Mouse (Mus musculus) cerebellum, adult 18-20 months (tissue): ENCODE data around the gene Ndufs8.

ENCODE experiments used
- DNase-seq, 2 experiments: peaks; one replicate each; pipeline ENCODE4 v3.0.0; 2021

The Ndufs8 gene

GRCm38 (mm10) chr19:3903648-3904362 is 8.8 kb downstream of the Ndufs8 start:
- no peak for DNase-seq

DNA sequence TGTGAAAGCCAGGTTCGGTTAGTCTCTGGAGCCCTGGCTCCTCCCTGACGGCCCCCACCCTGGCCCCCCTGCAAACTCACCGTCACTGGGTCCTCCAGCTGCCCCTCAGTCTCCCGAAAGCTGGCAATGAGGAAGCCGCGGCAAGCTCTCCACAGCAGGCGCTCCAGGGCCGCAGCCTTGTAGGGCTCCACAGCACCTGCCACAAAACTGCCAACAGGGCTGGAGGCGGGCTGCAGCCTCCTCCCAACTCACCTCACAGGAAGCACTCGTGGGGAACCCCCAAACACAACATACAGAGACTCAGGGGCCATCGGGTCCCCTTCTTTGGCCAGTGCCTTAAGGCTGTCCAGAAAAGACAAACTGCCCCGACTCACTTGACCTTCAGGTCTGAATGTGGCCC is 9.6 kb downstream of the Ndufs8 start:
- no peak for DNase-seq

DNA sequence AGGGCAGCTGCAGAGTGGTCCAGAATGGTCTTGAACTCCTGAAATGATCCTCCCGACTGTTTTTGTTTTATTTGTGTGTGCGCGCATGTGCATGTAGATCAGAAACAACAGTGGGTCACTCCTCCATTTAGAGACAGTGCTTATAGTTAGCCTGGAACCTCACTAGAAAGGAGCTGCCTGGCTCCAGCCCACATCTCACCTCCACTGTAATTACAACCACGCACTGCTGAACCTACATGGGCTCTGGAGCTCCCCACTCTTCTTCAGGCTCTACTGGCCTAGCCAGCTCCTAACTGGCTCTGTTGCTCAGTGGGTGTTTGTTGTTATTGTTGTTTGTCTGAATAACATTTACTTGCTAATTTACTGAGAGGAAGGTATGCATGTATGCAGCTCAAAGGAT is 13.0 kb downstream of the Ndufs8 start:
- no peak for DNase-seq

GRCm38 (mm10) chr19:3898952-3899351 is 13.6 kb downstream of the Ndufs8 start:
- DNase-seq, result no peak

GRCm38 (mm10) chr19:3897557-3897956 is 15.0 kb downstream of the Ndufs8 start:
- no peak for DNase-seq

- DNase-seq, result no peak
These were observed 16.4 kb downstream of the Ndufs8 start for GRCm38 (mm10) chr19:3896208-3896607.

- no peak for DNase-seq
These were observed 17.4 kb downstream of the Ndufs8 start for GRCm38 (mm10) chr19:3895171-3895631.

DNA sequence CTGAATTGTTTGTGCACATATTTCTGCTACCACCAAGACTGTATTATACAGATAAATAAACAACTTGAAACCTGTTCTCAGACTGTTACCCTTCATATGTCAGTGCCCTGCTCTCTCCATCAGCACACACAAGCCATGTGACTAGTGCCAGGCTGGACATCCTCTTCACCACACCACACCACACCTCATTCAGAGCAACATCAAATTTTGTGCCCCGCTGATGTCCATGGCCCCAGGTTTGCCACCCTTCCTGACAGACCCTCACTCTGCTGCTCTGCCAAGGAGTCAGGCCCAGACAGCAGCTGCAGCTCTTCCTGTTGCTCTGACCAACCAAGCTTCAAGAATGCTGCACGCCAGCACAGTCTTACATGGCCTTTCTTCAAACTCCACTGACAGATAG is 18.3 kb downstream of the Ndufs8 start:
- DNase-seq, result no peak

- no peak for DNase-seq
These were observed 18.9 kb downstream of the Ndufs8 start for GRCm38 (mm10) chr19:3893545-3894116.

- DNase-seq, result no peak
These were observed 22.4 kb downstream of the Ndufs8 start for GRCm38 (mm10) chr19:3890181-3890580.

DNA sequence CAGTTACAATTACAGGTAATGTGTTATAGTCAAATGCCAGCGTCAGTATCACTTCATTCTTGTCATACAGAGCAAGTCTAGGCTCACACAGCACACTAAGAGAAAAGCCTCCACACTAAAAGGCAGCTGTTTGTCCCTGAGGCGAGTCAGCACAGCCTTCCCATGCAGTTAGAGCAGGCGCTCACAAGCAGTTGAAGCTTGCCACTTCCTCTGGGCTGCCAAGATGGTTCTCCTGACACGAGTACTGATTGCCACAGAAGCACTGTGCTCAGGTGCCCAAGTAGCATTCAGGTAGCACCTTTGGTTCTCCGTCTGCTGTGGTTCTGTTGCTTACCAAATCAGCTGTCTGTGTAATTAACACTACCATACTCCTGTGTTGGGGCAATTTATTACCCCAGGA is 23.5 kb downstream of the Ndufs8 start:
- no peak for DNase-seq

DNA sequence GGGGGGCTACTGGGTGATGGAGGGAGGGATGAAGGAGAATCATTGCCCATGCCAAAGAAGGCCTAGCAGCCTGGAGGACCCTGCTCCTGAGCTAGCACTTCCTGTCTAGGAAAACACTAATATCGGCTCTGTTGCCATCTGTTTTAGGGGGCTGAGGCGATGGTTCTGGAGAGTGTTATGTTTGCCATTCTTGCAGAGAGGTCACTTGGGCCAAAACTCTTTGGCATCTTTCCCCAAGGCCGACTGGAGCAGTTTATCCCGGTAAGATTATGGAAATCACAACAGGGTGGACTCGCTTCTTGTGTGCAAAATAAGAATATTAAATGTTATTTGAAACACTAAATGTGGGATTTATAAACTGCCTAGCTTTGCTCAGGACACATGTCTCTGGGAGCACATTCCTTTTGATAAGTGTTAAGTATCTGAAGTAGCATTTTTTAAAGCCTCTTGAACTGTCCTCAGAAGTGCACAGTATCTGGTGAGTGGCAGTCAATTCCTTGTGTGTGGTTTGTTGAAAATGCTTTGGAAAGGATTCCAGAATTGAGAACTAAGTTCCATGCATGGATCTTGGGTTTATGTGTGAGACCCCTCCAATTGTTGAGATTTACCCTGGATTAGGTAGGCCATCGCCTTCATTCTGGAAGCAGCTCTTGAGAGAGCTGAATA is 28.1 kb downstream of the Ndufs8 start:
- peak in 1 of 2 experiments; percentile 27 for DNase-seq

DNA sequence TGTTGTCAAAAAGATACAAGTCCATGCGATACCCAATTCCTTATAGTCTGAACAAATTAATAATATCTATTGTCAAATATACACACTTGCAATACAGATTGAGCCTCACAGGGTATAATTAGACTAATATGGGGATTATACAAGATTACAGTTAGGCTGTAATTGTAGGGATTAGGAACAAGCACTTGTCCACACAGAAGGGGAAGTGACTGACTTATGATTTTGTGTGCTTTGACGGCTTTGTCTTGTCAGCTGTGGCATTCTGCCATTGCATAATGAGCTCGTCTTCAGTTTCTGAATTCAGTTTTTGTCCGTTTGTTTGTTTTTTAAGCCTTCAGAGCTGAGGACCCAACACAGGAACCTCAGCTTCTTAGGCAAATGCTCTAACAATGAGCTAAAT is 30.4 kb downstream of the Ndufs8 start:
- no peak for DNase-seq

DNA sequence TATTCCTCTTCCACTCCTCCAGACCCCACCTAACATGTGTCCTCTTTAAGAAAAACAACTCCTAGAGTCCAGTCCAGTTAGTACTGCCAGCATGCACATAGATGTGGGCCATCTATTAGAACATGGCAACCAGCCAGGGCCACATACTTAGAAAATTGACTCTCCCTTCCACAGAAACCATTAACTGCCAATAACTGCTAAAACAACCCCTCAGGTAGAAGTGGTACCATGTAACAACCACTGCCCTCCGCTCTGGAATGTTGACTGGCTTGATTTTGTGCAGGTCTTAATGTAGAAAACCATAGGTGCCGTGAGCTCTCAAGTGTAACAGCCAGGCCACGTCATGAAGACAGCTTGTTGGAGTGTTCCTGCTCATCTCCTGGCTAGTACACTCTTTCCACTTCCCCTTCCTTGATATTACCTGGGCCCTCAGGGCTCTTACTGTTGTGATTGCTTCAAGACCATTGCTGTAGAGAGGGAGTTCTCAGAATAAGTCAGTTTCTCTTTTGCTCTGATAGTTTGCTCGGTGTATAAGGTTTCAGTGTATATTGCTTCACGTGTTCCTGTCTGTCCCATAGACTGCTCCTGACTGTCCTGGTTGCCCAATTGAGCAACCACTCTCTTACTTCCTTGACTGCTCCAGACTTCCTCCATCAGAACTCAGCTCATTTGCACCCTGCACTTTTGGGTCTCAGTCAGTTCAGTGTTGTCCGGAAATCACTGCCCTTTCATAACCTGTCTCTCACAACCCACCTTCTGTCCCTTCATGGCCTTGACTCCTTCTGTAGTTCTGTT is 32.3 kb downstream of the Ndufs8 start:
- DNase-seq, result no peak

- DNase-seq, result no peak
These were observed 37.5 kb downstream of the Ndufs8 start for GRCm38 (mm10) chr19:3875045-3875444.

- peak; percentile 59 to 65 for DNase-seq
These were observed 40.2 kb downstream of the Ndufs8 start for GRCm38 (mm10) chr19:3872373-3872772.

DNA sequence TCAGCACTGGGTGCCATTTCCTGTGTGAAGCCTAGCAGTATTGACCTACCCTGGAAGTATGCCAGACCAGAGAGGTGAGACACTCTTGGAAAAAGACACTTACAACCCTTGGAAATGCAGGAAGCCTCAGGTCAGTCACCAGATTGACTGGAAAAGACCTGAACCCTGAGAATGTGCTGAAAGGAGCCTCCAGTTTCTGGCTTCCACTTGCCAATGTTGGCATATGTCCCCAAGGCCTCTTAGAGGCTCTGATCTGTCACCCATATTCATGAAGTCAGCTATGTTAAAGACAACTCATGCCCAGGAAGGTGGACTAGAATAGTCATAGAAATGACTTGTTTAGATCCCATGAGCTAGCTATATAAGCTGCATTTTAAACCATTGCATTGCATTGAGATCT is 41.1 kb downstream of the Ndufs8 start:
- DNase-seq, result no peak

- no peak for DNase-seq
These were observed 44.3 kb downstream of the Ndufs8 start for GRCm38 (mm10) chr19:3868290-3868689.

- DNase-seq, result no peak
These were observed 47.6 kb downstream of the Ndufs8 start for GRCm38 (mm10) chr19:3864960-3865359.

DNA sequence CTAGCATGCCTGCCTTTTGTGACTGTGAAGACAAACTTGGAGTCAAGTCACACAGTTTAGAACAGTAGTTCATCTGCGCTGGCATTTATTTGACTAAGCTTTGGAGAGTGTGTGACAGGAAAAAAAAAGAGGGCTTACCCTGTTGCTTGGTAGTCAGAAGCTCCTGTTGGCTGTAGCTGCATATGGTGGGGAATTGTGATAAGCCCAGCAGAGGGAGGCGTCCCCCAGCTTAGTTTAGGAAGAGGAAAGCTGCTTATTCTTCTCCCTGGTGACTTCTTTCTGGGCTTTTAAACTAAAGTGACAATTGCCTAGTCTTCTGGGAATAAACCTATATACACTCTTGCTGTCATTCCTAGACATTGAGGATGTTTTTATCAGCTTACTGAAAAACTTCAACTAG is 49.9 kb downstream of the Ndufs8 start:
- DNase-seq, result no peak
